Mouse (Mus musculus) forebrain, embryonic 15.5 days (tissue): ENCODE data around the gene Atg16l1. TPM values are rescaled to one million over a fixed set of nuclear protein-coding genes. Genes with fewer than 3 reads are reported as not detected.
A peak's percentile ranks its signal among the peaks of the same experiment; 100 is the strongest.

Experiments used
- ATAC-seq: fragments of 200-750 bp; cut with Nextera tagmentation; replicated peaks from 2 replicates; pipeline ENCODE4 v1.8.0; 2017; ENCODE audit warnings: mild to moderate bottlenecking, moderate TSS enrichment, moderate library complexity
- H3K27ac ChIP-seq: fragments of 300-500 bp; sonication (generic); replicated peaks from 2 replicates; pipeline ENCODE4 v1.5.1; 2015; ENCODE audit warnings: mild to moderate bottlenecking, inconsistent platforms
- H3K27me3 ChIP-seq: fragments of 300-500 bp; sonication (generic); 2 replicates; pipeline ENCODE4 v1.6.1; 2015; ENCODE audit warnings: inconsistent platforms
- H3K36me3 ChIP-seq: fragments of 300-500 bp; sonication (generic); 2 replicates; pipeline ENCODE4 v1.6.1; 2015; ENCODE audit warnings: mild to moderate bottlenecking, inconsistent platforms
- H3K4me1 ChIP-seq: fragments of 300-500 bp; sonication (generic); 2 replicates; pipeline ENCODE4 v1.6.1; 2015; ENCODE audit warnings: inconsistent platforms
- H3K4me2 ChIP-seq: fragments of 300-500 bp; sonication (generic); replicated peaks from 2 replicates; pipeline ENCODE4 v1.6.1; 2015; ENCODE audit warnings: mild to moderate bottlenecking, inconsistent platforms
- H3K4me3 ChIP-seq: fragments of 300-500 bp; sonication (generic); 2 replicates; pipeline ENCODE4 v1.5.1; 2015; ENCODE audit warnings: mild to moderate bottlenecking, inconsistent platforms
- H3K9ac ChIP-seq: fragments of 300-500 bp; sonication (generic); replicated peaks from 2 replicates; pipeline ENCODE4 v1.6.1; 2015; ENCODE audit warnings: mild to moderate bottlenecking, inconsistent platforms
- H3K9me3 ChIP-seq: fragments of 300-500 bp; sonication (generic); 2 replicates; pipeline ENCODE4 v1.6.1; 2016; ENCODE audit warnings: inconsistent platforms
- WGBS: fragments of 180-500 bp; shearing (Covaris S2); methylation state at CpG from one replicate; pipeline ENCODE4 v1.1.7; 2015; ENCODE audit warnings: mixed read lengths; 5-methylcytosine and 5-hydroxymethylcytosine counted together
- polyA plus RNA-seq: library from polyadenylated mRNA; unstranded; fragments of >200 nt; fragmentation: Nextera tagmentation; extraction: Ambion mirVana; gene quantifications from 2 replicates; pipeline ENCODE4 v1.2.1, GENCODE M21; 2015

Gene Atg16l1
- polyA plus RNA-seq, 1 experiment from 2014 or later: 64.0 TPM

- no peaks in the 10 kb centered on the region for H3K9me3 ChIP-seq
- H3K27me3 ChIP-seq: no peaks in the 10 kb centered on the region
- no peak for ATAC-seq
- no peak overlapping the region for H3K4me3 ChIP-seq
- no peaks in the 10 kb centered on the region for H3K4me1 ChIP-seq
- peaks cover 96% of the 10 kb centered on the region for H3K36me3 ChIP-seq
- no peak overlapping the region for H3K4me2 ChIP-seq
- no peak overlapping the region for H3K9ac ChIP-seq
- H3K27ac ChIP-seq: no peak overlapping the region
- WGBS: 92% methylated on average over 5 of the region's 5 CpGs
Measured at GRCm38 (mm10) chr1:87779204-87779785, 23.6 kb downstream of the Atg16l1 start.

DNA sequence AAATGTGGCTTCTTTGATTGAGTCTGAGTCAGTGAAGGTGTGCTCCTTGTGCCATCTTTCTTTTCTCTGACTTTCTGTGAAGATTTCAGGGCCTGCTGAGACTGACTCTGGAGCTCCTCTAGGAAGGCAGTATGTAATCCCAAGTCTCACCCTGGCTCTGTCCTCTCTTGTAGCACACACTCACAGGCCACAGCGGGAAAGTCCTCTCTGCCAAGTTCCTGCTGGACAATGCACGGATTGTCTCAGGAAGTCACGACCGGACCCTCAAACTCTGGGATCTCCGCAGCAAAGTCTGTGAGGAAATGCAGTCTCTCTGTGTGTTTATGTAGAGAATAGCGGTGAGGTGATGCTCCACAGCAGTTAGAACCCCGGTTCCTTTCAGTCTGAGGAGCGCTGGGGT, 30.0 kb downstream of the Atg16l1 start:
- H3K36me3 ChIP-seq: peaks cover 87% of the 10 kb centered on the region
- no peak for ATAC-seq
- 92% methylated on average over 8 of the region's 8 CpGs for WGBS
- H3K9ac ChIP-seq: no peak overlapping the region
- H3K4me3 ChIP-seq: no peak overlapping the region
- H3K4me2 ChIP-seq: no peak overlapping the region
- H3K9me3 ChIP-seq: no peaks in the 10 kb centered on the region
- H3K4me1 ChIP-seq: no peaks in the 10 kb centered on the region
- no peaks in the 10 kb centered on the region for H3K27me3 ChIP-seq
- H3K27ac ChIP-seq: peak overlapping the region; percentile 36; the same call in 1 of the 2 replicates

- peaks cover 86% of the 10 kb centered on the region for H3K36me3 ChIP-seq
- H3K4me3 ChIP-seq: no peak overlapping the region
- ATAC-seq: peak; percentile 73
- H3K27me3 ChIP-seq: no peaks in the 10 kb centered on the region
- 68% methylated on average over 7 of the region's 7 CpGs for WGBS
- H3K27ac ChIP-seq: peak overlapping the region; percentile 36
- H3K9me3 ChIP-seq: no peaks in the 10 kb centered on the region
- no peak overlapping the region for H3K9ac ChIP-seq
- no peak overlapping the region for H3K4me2 ChIP-seq
- no peaks in the 10 kb centered on the region for H3K4me1 ChIP-seq
Measured at GRCm38 (mm10) chr1:87786251-87786650, 30.6 kb downstream of the Atg16l1 start.

GRCm38 (mm10) chr1:87789665-87790064, 34.0 kb downstream of the Atg16l1 start:
- H3K36me3 ChIP-seq: peaks cover 74% of the 10 kb centered on the region
- WGBS: 96% methylated on average over 8 of the region's 8 CpGs

DNA sequence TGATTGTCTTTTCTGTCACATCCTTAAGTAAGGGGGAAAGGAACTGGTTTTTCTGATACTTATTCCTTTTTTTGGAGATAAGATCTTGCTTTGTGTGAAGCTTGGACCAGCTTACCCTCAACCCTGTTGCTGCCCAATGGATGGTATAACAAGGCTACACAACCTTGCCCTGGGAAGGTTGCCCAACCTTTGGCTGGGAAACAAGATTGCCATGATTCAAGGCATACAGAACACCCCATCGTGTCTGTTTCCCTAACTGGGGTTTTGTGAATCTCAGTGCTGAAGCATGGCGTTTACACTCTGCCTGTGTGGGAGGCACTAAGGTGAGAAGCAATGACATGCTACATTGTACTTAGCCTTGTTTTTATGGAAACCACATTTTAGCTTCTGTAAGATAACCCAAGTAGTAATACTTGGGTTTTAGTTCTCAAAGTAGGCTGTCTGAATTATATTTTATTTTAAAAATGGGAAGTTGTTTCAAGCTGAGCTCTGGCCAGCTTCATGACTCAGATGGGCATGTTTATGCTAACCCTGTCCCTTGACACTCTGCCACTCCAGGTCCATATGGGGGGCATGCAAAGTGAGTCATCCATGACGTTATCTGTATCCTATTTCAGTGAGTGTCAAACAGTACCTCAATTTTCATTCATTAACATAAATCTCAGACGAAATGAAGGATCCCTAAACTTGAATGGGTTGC, 36.9 kb downstream of the Atg16l1 start:
- Histone ChIP-seq H3K4me3 (no peak overlapping the region), H3K36me3 (peaks cover 46% of the 10 kb centered on the region), H3K9me3 (no peaks in the 10 kb centered on the region), H3K9ac (no peak overlapping the region), H3K27me3 (no peaks in the 10 kb centered on the region), H3K27ac (no peak overlapping the region), H3K4me2 (no peak overlapping the region), H3K4me1 (no peaks in the 10 kb centered on the region)
- no peak for ATAC-seq
- 77% methylated on average over 4 of the region's 4 CpGs for WGBS

More at GRCm38 (mm10) chr1:87789665-87790064, 34.0 kb downstream of the Atg16l1 start:
- Histone ChIP-seq H3K4me1 (no peaks in the 10 kb centered on the region), H3K4me3 (no peak overlapping the region), H3K4me2 (no peak overlapping the region), H3K9me3 (no peaks in the 10 kb centered on the region), H3K9ac (no peak overlapping the region), H3K27ac (no peak overlapping the region), H3K27me3 (no peaks in the 10 kb centered on the region)
- no peak for ATAC-seq

GRCm38 (mm10) chr1:87793138-87793449, 37.4 kb downstream of the Atg16l1 start:
- ATAC-seq: no peak
- no peak overlapping the region for H3K9ac ChIP-seq
- H3K9me3 ChIP-seq: no peaks in the 10 kb centered on the region
- peaks cover 41% of the 10 kb centered on the region for H3K36me3 ChIP-seq
- H3K4me1 ChIP-seq: no peaks in the 10 kb centered on the region
- no peak overlapping the region for H3K4me2 ChIP-seq
- H3K27ac ChIP-seq: no peak overlapping the region
- no peaks in the 10 kb centered on the region for H3K27me3 ChIP-seq
- H3K4me3 ChIP-seq: no peak overlapping the region
- WGBS: 86% methylated on average over 6 of the region's 6 CpGs

DNA sequence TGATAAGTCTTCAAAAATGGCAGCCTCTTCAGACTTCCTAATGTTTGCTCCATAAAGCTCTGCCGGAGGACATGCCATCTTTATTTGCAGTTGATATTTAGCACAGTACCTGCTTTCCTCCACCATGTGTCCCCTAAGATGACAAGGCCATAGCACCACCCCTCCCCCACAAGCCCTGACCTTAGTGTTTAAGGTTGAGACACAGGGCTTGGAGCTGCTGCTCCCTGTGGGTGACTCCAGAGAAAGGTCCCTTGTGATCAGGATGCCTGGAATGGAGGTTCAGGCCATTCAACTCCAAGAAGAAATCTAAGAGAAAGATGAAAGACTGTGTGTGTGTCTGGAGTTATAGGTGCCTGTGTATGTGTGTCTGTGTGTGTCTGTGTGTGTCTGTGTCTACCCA, 42.0 kb downstream of the Atg16l1 start:
- H3K36me3 ChIP-seq: peaks cover 5% of the 10 kb centered on the region; the same call in 1 of the 2 replicates
- no peak for ATAC-seq
- WGBS: 83% methylated on average over 1 of the region's 1 CpGs
- H3K27me3 ChIP-seq: no peaks in the 10 kb centered on the region
- no peak overlapping the region for H3K9ac ChIP-seq
- H3K4me2 ChIP-seq: no peak overlapping the region
- no peaks in the 10 kb centered on the region for H3K4me1 ChIP-seq
- no peaks in the 10 kb centered on the region for H3K9me3 ChIP-seq
- no peak overlapping the region for H3K27ac ChIP-seq
- no peak overlapping the region for H3K4me3 ChIP-seq

DNA sequence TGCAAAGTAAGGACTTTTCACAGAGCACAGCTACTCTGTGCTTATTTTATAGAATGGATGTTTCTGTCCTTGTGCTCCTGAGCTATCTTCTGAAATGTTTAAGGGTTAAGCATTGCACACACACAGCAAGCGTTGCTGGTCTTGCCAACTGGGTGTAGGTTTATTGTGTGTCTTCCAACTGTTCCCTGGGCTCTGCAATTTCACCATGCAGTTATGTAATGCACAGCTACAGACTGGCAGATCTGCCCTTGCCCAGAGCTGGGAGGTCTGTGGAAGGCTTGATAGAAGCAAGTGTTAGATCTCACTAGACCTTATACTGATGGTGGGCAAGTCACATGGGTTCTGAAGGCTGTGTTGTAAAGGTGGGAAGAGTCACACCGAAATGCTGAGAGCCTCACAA, 42.6 kb downstream of the Atg16l1 start:
- Histone ChIP-seq H3K4me2 (no peak overlapping the region), H3K9ac (no peak overlapping the region), H3K27ac (no peak overlapping the region), H3K9me3 (no peaks in the 10 kb centered on the region), H3K27me3 (no peaks in the 10 kb centered on the region), H3K4me1 (no peaks in the 10 kb centered on the region), H3K4me3 (no peak overlapping the region), H3K36me3 (peaks cover 4% of the 10 kb centered on the region; the same call in 1 of the 2 replicates)
- 87% methylated on average over 2 of the region's 2 CpGs for WGBS
- ATAC-seq: no peak

DNA sequence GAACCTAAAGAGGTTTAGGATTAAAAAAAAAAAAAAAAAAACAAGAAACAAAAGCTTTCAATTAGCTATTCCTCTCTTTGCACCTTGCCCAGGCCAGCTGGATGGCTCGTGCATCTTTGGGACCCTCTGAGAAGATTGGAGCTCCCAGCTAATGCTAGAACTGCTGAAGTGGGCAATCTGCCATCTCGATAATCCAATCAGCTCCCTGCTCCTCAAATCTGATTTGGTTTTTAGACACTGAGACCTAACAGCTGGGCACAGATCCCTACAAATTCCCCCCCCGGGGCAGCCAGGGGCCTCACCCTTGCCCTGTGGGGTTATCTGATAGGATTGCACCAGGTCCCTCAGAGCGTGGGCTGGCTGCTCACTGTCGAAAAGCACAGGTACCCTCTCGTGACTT, 47.9 kb downstream of the Atg16l1 start, which contains the start of gene Sag:
TSS of gene Sag (plus strand) at position 105 of the 400 bp plus-strand sequence.
- no peaks in the 10 kb centered on the region for H3K4me1 ChIP-seq
- ATAC-seq: no peak
- WGBS: 73% methylated on average over 6 of the region's 6 CpGs
- no peak within 1 kb of the TSS for H3K4me2 ChIP-seq
- no peaks in the 10 kb centered on the region for H3K27me3 ChIP-seq
- no peak within 1 kb of the TSS for H3K9ac ChIP-seq
- no peak within 1 kb of the TSS for H3K27ac ChIP-seq
- no peaks in the 10 kb centered on the region for H3K9me3 ChIP-seq
- no peak within 1 kb of the TSS for H3K4me3 ChIP-seq
- H3K36me3 ChIP-seq: no peaks in the 10 kb centered on the region

DNA sequence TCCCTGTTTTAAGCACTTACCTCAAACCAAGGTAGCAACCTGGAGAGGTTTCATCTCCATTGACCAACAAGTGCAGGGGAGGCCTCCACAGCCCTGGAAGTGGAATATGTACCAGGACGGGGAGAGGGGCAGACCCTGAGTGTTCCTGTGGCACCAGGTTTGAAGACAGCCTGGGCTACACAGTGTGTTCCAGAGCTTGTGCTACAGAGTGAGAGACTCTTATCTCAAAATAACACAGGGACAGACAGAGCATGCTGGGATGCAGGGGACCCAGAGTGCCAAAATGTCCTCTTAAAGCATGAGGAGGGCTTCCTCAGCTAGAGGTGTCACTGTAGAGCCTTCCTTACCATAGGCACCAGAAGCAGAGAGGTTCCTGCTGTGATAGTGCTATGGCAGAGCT, 52.1 kb downstream of the Atg16l1 start:
- 96% methylated on average over 1 of the region's 1 CpGs for WGBS
- Histone ChIP-seq H3K4me2 (no peak overlapping the region), H3K27ac (no peak overlapping the region), H3K36me3 (no peaks in the 10 kb centered on the region), H3K4me3 (no peak overlapping the region), H3K27me3 (no peaks in the 10 kb centered on the region), H3K4me1 (no peaks in the 10 kb centered on the region), H3K9ac (no peak overlapping the region), H3K9me3 (no peaks in the 10 kb centered on the region)
- no peak for ATAC-seq

- H3K9ac ChIP-seq: no peak overlapping the region
- no peaks in the 10 kb centered on the region for H3K27me3 ChIP-seq
- ATAC-seq: no peak
- no peaks in the 10 kb centered on the region for H3K4me1 ChIP-seq
- no peaks in the 10 kb centered on the region for H3K36me3 ChIP-seq
- no peaks in the 10 kb centered on the region for H3K9me3 ChIP-seq
- no peak overlapping the region for H3K4me2 ChIP-seq
- no peak overlapping the region for H3K4me3 ChIP-seq
- H3K27ac ChIP-seq: no peak overlapping the region
- WGBS: 89% methylated on average over 7 of the region's 7 CpGs
Measured at GRCm38 (mm10) chr1:87811391-87811790, 55.7 kb downstream of the Atg16l1 start.

- H3K4me2 ChIP-seq: no peak overlapping the region
- H3K4me1 ChIP-seq: no peaks in the 10 kb centered on the region
- no peaks in the 10 kb centered on the region for H3K27me3 ChIP-seq
- H3K9ac ChIP-seq: no peak overlapping the region
- no peak overlapping the region for H3K27ac ChIP-seq
- ATAC-seq: no peak
- H3K4me3 ChIP-seq: no peak overlapping the region
- 86% methylated on average over 10 of the region's 10 CpGs for WGBS
- H3K9me3 ChIP-seq: no peaks in the 10 kb centered on the region
- no peaks in the 10 kb centered on the region for H3K36me3 ChIP-seq
Measured at GRCm38 (mm10) chr1:87812061-87812460, 56.4 kb downstream of the Atg16l1 start.

DNA sequence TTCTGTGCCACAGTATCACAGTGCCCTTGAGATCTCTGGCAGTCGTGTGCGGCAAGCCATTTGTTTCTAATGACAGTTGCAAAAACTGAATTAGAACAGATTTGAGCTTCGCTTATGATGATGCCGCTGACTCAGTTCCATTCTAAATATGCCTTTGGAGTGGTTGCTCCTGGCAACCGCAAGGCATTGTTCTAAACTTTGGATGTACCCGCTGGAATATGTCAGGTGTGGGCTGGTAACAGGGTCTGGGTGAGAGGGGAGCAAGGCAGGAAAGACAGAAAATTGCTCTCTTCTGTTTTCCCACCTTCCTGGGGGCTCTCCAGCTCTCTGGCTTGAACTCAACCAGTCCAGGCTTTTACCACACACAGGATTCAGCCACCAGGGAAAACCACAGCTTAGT, 57.5 kb downstream of the Atg16l1 start:
- no peak for ATAC-seq
- no peaks in the 10 kb centered on the region for H3K36me3 ChIP-seq
- no peak overlapping the region for H3K4me2 ChIP-seq
- no peak overlapping the region for H3K4me3 ChIP-seq
- H3K27ac ChIP-seq: no peak overlapping the region
- H3K9ac ChIP-seq: no peak overlapping the region
- H3K27me3 ChIP-seq: no peaks in the 10 kb centered on the region
- WGBS: 75% methylated on average over 6 of the region's 6 CpGs
- H3K4me1 ChIP-seq: no peaks in the 10 kb centered on the region
- H3K9me3 ChIP-seq: no peaks in the 10 kb centered on the region
